Mouse (Mus musculus) cerebellum, postnatal 4 days (tissue): ENCODE measurements at regions not wholly inside any gene's neighbourhood (a gene's known extent, or its start where the extent isn't known, plus 50 kb on each side); places are given as distances from the start of the nearest gene placed in this dataset.

Experiments used
- DNase-seq, 2 experiments: peaks; one replicate each; pipeline ENCODE4 v3.0.0; 2022; ENCODE audit warnings: low spot score in 2 of 2, mixed read lengths in 1 of 2

DNA sequence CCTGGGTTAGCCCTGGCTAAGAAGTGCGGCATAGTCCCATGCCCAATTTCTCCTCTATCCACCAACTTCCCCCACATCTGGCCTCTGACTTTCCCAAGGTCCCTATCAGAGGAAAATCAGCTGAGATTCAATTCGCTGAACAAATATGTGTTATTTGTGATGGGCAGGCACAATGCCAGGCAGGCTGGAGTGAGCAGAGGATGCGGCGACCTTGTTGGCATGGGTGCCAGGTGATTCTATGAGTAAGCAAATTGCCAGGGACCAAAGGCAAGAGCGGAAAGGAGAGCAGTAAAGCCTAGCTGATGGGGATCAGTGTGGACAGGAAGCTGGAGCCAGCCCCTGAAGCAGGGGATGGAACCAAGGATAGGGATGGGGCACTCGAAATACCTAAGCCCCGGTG, 196.9 kb upstream of the Ppargc1a start:
- no peak for DNase-seq

DNA sequence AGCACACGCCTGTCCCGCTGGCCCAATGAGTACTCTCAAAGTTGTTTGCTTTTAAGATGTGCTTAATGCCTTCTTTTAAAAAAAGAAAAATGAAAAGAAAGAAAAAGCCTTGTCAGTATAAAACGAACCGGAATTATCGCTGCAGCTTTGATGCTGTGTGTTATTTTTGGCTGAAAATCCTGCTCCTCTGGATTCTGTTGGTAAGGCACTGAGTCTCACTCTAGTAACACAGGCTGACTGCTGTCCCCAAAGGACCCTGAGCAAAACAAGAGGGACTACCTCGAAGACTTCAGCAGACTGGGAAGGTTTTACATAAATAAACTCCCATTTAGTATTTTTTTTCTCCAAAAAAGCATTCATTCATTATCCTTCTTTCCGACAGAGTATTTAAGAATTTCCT, 196.1 kb upstream of the Ppargc1a start:
- DNase-seq = no peak

- no peak for DNase-seq
Observed at GRCm38 (mm10) chr5:51762352-51762751, 194.8 kb upstream of the Ppargc1a start.

DNA sequence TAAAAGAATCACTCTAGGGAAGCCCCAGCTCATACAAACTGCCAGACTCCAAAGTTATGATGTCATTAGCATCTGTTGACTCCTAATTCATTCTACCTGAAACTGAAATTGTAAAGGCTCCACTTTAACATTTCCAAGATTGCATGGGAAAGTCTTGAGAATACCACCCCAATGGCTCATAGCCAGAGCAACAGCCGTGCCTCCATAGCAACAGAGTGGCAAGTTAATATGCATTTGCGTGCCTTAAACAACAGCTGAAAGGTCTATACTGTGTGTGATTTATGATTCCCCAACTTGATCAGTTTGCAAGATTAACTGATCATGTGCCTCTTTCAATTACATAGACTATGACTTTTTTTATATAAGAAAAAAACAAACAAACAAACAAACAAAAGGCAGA, 190.8 kb upstream of the Ppargc1a start:
- no peak for DNase-seq

- no peak for DNase-seq
Observed at GRCm38 (mm10) chr5:51757864-51758263, 190.3 kb upstream of the Ppargc1a start.

DNA sequence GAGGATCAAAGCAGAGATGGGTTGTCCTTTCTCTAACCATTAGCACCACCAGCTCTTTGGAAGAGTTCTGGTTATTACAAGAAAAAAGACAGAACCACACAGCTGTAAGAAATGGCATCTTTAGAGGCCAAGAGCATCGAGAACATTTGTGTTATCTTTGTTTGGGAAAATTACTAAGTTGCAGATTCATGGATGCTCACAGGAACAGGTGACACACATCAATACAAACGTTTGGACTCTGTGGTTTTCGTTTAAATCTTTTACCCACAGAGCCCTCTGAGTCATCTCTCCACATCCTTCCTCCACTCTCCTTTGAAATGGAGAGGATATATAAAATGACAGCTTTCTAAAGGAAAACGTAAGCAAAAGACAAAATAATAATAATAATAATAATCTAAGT, 184.5 kb upstream of the Ppargc1a start:
- DNase-seq = no peak

DNA sequence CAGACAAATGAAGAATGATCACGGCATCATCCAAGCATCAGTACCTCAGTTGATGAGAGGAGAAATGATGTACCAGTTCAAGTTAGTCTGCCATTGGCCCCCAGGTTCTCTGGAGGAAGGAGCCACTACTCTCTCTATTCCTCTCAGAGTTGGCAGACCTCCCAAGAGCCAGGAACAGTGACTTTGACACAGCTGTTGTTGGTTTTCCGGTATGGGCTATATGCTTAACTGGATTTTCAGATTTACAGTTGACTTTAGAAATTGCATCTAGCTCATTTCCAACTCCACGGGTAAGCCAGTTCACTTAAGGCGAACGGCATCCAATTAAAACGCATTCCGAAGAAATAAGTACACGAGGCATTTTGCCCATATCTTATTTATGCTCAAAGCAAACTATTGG, 182.9 kb upstream of the Ppargc1a start:
- no peak for DNase-seq

DNA sequence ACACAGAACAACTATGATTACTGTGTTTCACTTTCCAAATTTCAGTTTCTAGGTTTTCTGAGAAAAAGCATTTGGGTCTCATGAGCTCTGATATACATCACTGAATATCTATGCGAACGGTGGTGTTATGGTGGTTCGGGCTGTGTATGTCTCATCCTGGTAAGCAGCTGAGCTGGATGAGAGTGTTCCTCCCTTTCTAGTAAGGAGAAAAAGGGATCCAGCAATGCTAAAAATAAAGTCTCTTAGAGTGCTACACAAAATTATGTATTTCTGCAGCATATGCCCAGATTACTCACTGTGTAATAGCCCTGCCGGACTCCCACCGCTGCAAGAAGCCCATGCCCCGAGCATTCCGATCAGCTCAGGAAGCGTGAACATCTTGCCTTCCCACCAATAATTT, 173.4 kb upstream of the Ppargc1a start:
- no peak for DNase-seq

GRCm38 (mm10) chr5:51730241-51730640, 162.7 kb upstream of the Ppargc1a start:
- no peak for DNase-seq

DNA sequence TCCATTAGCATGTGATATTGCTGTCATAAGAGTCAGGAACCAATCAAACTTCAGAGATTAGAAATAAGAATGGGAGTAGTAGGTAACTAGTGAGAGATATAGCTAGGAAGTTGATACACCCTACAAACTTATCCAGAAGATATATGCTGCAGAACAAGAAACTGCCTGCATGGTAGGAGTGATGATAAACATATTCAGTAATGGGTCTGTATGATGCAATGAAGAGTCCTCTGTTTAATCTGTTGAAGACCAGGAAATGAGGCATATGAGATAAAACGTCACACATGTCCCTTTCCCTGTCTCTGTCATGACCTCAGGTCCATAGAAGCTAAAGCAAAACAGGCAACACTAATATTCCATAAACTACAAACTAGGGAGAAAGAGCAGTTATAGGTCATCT, 162.2 kb upstream of the Ppargc1a start:
- no peak for DNase-seq

- DNase-seq = no peak
Observed at GRCm38 (mm10) chr5:51726762-51727161, 159.2 kb upstream of the Ppargc1a start.

DNA sequence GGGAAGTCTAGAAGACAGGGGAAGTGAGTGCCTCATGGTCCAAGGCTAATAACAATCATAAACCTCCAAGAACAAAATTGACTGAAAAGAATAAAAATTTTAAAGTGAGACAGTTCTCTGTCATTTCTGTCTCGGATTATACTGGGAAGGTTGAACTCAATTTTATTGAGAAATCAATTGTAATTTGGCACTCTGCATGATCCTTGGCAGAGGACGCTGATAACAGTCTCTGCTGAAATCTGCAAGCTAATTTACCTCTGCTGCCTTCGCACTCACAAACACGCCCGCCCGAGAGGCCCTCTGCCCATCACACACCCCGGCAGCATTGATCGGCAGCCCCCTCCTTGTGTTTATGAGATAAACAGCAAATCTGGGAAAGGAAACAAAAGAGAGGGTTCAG, 151.4 kb upstream of the Ppargc1a start:
- no peak for DNase-seq

DNA sequence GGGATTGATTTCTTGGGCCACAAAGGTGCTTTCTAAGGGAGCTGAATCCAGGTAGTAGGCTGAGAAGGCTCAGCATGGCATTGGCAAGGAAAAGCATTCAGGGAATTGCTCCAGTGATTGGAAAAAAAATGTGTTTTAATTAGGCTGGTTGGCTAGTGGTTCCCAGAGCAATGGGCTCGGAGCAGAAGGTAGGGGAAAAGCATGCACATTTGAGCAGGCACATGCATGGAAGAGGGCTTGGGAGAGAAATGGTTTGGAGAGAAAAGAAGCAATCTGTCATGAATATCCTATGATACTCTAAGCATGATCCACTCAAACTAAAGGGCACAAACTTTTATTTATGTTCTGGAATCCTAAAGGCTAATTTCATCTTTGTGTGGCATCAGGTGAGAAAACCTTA, 150.9 kb upstream of the Ppargc1a start:
- DNase-seq = no peak

DNA sequence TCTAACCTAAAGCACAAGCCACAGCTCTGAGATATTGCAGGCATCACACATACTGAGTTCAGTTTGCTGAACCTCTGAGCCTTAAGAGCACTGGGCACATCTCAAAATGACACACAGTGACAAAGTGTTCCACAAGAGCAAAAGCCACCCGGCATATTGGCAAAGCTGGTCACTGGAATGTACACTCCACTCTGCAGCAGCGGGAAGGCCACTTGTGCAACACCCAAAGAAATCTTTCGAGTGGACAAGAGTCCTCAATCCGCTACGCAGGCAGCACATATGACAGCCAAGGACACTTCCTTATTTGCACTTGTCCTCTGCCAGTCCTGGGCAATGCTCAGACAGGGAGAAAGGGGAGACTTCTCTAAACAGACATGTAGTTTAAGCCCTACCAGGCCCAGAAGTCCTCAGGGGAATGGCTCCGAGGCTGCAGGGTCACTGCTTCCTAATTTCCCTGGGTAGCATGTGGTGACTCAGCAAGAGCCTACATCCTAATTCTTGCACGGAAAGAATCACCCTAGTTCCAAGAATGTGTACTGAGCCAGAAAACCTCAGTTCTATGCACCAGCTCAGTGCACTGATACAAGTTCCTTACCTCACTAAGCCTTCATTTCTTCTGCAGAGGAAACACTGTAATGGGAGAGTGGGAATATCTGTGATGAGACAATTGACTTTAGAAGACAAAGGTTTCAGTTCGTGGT, 144.5 kb upstream of the Ppargc1a start:
- DNase-seq = no peak

DNA sequence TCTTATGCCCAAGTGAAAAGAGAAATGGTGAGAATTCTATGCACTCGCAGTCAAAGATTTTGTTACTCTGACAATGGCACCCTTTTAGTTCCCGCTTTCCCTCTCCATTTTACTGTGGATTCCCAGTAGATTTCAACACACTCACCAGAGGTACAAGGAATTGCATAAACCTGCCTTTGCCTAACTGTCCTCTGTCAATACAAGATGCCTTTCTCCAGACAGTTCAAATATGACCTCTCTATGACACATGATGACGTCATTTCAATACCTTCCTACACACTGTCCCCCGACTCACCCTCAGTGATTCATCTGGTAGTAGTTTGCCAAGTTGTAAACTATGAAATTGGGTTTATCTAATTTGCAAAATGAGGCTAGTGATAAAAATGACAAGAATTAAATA, 143.1 kb upstream of the Ppargc1a start:
- no peak for DNase-seq

DNA sequence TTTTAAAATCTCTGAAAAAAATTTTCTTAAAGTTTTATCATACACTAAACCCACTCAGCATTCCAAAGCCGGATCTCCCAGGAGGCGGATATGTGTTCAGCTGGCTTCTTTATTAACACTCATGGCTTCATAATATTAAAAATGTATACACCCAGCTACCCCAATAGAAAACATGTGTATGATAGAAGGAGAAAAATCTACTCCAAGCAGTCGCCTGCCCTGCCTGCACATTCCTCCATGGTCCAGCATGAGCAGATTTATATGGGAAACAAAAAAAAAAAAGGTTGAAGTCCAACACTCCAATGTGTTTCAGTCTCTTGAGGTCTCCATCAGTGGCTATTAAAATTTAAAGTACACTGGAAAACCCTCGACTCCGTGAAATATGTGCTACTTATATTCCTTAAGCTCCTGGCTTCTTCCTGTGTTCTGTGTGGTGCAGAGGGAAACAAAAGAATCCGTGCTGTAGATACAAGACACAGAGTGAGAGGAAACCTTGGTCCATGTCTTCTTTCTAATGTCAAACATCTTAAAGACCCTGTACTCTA, 142.0 kb upstream of the Ppargc1a start:
- no peak for DNase-seq

- DNase-seq = no peak
Observed at GRCm38 (mm10) chr5:51679884-51680283, 112.4 kb upstream of the Ppargc1a start.

- no peak for DNase-seq
Observed at GRCm38 (mm10) chr5:51671190-51671589, 103.7 kb upstream of the Ppargc1a start.

- DNase-seq = no peak
Observed at GRCm38 (mm10) chr5:51665241-51665640, 97.7 kb upstream of the Ppargc1a start.

GRCm38 (mm10) chr5:51658232-51658896, 90.8 kb upstream of the Ppargc1a start:
- DNase-seq = no peak

DNA sequence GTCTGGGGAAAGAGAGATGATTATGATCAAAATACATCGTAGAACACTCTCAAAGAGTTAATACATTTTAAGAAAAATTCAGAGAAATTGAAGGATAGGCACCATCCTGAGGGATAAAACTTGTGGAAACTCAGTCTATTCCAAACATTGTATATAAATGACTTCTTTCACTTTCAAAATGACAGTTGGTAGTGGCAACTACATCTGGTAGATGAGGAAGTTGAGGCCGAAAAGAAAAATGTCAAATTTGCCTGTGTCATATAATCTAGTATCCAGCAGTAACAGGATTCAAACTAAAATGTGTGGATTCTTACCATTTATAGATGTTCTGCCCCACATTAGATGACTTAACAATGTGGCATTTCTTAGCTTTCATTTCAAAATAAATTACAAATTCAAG, 86.0 kb upstream of the Ppargc1a start:
- DNase-seq = no peak

DNA sequence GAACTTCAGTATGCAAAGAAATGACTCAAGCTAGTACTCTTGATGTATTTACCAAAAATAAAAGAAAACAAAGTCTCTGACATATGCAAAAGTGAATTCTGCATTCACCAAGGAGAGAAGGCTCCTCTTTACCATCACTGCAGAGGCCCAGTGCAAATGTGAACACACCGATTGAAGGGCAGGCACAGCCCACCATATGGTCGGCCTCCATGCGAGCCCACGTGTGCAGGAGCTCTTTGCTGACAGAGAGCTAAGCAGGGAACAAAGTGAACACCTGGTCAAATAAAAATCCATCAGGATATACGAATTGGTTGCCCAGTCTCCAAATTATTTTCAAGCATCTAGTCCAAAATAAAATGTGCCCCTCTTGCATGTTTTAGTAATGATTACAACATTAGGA, 56.9 kb upstream of the Ppargc1a start:
- DNase-seq = no peak
